Mouse (Mus musculus): ENCODE data around the gene Mcoln2. TPM values are rescaled to one million over a fixed set of nuclear protein-coding genes. Genes with fewer than 3 reads are reported as not detected.

Gene Mcoln2
- 0.18 and 0.44 TPM in 2 replicates for polyA plus RNA-seq (2016; fragmentation: Nextera tagmentation; extraction: Ambion mirVana)

GRCm38 (mm10) chr3:146149156-146150057 is at the start of gene Mcoln2:
TSS of gene Mcoln2 (plus strand) at chr3:146149833.
- WGBS, result 12% methylated on average over 34 of the region's 34 CpGs
- H3K9me3 ChIP-seq, result no peaks in the 10 kb centered on the region
- H3K4me3 ChIP-seq, result peak within 1 kb of the TSS; percentile 65
- peaks cover 45% of the 10 kb centered on the region for H3K27me3 ChIP-seq (ENCODE audit: insufficient read depth, poor library complexity, severe bottlenecking)
- peaks cover 24% of the 10 kb centered on the region for H3K4me1 ChIP-seq
- H3K27ac ChIP-seq, result peak within 1 kb of the TSS; percentile 69
- H3K36me3 ChIP-seq, result no peaks in the 10 kb centered on the region
- DNase-seq (ENCODE audit: low spot score), result no peak

GRCm38 (mm10) chr3:146099925-146100324 is 49.7 kb upstream of the Mcoln2 start:
- no peak overlapping the region for H3K27ac ChIP-seq
- H3K36me3 ChIP-seq, result no peaks in the 10 kb centered on the region
- H3K9me3 ChIP-seq, result no peaks in the 10 kb centered on the region
- no peak overlapping the region for H3K4me3 ChIP-seq
- H3K4me1 ChIP-seq, result no peaks in the 10 kb centered on the region
- no peaks in the 10 kb centered on the region for H3K27me3 ChIP-seq (ENCODE audit: insufficient read depth, poor library complexity, severe bottlenecking)
- DNase-seq (ENCODE audit: low spot score), result no peak

GRCm38 (mm10) chr3:146102049-146102448 is 47.6 kb upstream of the Mcoln2 start:
- Histone ChIP-seq H3K4me1 (peaks cover 2% of the 10 kb centered on the region; the same call in 1 of the 2 replicates), H3K27me3 (ENCODE audit: insufficient read depth, poor library complexity, severe bottlenecking) (no peaks in the 10 kb centered on the region), H3K27ac (no peak overlapping the region), H3K36me3 (no peaks in the 10 kb centered on the region), H3K9me3 (no peaks in the 10 kb centered on the region), H3K4me3 (no peak overlapping the region)
- 55% methylated on average over 6 of the region's 6 CpGs for WGBS
- DNase-seq (ENCODE audit: low spot score), result no peak

GRCm38 (mm10) chr3:146107116-146107849 is 42.4 kb upstream of the Mcoln2 start:
- DNase-seq (ENCODE audit: low spot score), result no peak
- peak overlapping the region; percentile 65 for H3K4me3 ChIP-seq
- no peaks in the 10 kb centered on the region for H3K36me3 ChIP-seq
- no peak overlapping the region for H3K27ac ChIP-seq
- H3K4me1 ChIP-seq, result peaks cover 7% of the 10 kb centered on the region; the same call in 1 of the 2 replicates
- H3K9me3 ChIP-seq, result no peaks in the 10 kb centered on the region
- WGBS, result 6% methylated on average over 18 of the region's 18 CpGs
- peaks cover 1% of the 10 kb centered on the region; the same call in 1 of the 2 replicates for H3K27me3 ChIP-seq (ENCODE audit: insufficient read depth, poor library complexity, severe bottlenecking)

- no peak within 1 kb of the TSS for H3K27ac ChIP-seq
- H3K9me3 ChIP-seq, result no peaks in the 10 kb centered on the region
- WGBS, result 12% methylated on average over 18 of the region's 18 CpGs
- H3K36me3 ChIP-seq, result no peaks in the 10 kb centered on the region
- peak within 1 kb of the TSS; percentile 65 for H3K4me3 ChIP-seq
- peaks cover 8% of the 10 kb centered on the region for H3K27me3 ChIP-seq (ENCODE audit: insufficient read depth, poor library complexity, severe bottlenecking)
- peak; percentile 89 for DNase-seq (ENCODE audit: low spot score)
- H3K4me1 ChIP-seq, result peaks cover 7% of the 10 kb centered on the region; the same call in 1 of the 2 replicates
Observed at GRCm38 (mm10) chr3:146107921-146108571, 41.6 kb upstream of the Mcoln2 start, which contains the start of gene Wdr63. TSS of gene Wdr63 (minus strand) at chr3:146108130.

GRCm38 (mm10) chr3:146108945-146109344 is 40.7 kb upstream of the Mcoln2 start:
- DNase-seq (ENCODE audit: low spot score), result no peak
- H3K4me3 ChIP-seq, result no peak overlapping the region
- WGBS, result 70% methylated on average over 2 of the region's 2 CpGs

GRCm38 (mm10) chr3:146110358-146110757 is 39.3 kb upstream of the Mcoln2 start:
- Histone ChIP-seq H3K36me3 (no peaks in the 10 kb centered on the region), H3K9me3 (no peaks in the 10 kb centered on the region), H3K4me3 (no peak overlapping the region), H3K4me1 (peaks cover 7% of the 10 kb centered on the region; the same call in 1 of the 2 replicates), H3K27me3 (ENCODE audit: insufficient read depth, poor library complexity, severe bottlenecking) (peaks cover 16% of the 10 kb centered on the region), H3K27ac (no peak overlapping the region)
- DNase-seq (ENCODE audit: low spot score), result no peak
- 68% methylated on average over 2 of the region's 2 CpGs for WGBS

More at GRCm38 (mm10) chr3:146108945-146109344, 40.7 kb upstream of the Mcoln2 start:
- H3K4me1 ChIP-seq, result peaks cover 7% of the 10 kb centered on the region; the same call in 1 of the 2 replicates
- no peaks in the 10 kb centered on the region for H3K9me3 ChIP-seq
- peaks cover 11% of the 10 kb centered on the region for H3K27me3 ChIP-seq (ENCODE audit: insufficient read depth, poor library complexity, severe bottlenecking)
- H3K27ac ChIP-seq, result no peak overlapping the region
- no peaks in the 10 kb centered on the region for H3K36me3 ChIP-seq

GRCm38 (mm10) chr3:146110916-146111315 is 38.7 kb upstream of the Mcoln2 start:
- peaks cover 7% of the 10 kb centered on the region; the same call in 1 of the 2 replicates for H3K4me1 ChIP-seq
- no peaks in the 10 kb centered on the region for H3K9me3 ChIP-seq
- no peak for DNase-seq (ENCODE audit: low spot score)
- H3K27ac ChIP-seq, result no peak overlapping the region
- H3K4me3 ChIP-seq, result no peak overlapping the region
- no peaks in the 10 kb centered on the region for H3K36me3 ChIP-seq
- 74% methylated on average over 6 of the region's 6 CpGs for WGBS
- peaks cover 16% of the 10 kb centered on the region for H3K27me3 ChIP-seq (ENCODE audit: insufficient read depth, poor library complexity, severe bottlenecking)

- WGBS, result 7% methylated on average over 35 of the region's 35 CpGs
- no peak for DNase-seq (ENCODE audit: low spot score)
- Histone ChIP-seq H3K27ac (no peak within 1 kb of the TSS), H3K9me3 (no peaks in the 10 kb centered on the region), H3K4me3 (peak within 1 kb of the TSS; percentile 52), H3K36me3 (no peaks in the 10 kb centered on the region), H3K27me3 (ENCODE audit: insufficient read depth, poor library complexity, severe bottlenecking) (peaks cover 54% of the 10 kb centered on the region), H3K4me1 (peaks cover 25% of the 10 kb centered on the region)
Observed at GRCm38 (mm10) chr3:146117258-146117996, 32.2 kb upstream of the Mcoln2 start, which contains the start of gene Mcoln3. TSS of gene Mcoln3 (plus strand) at chr3:146117450.

GRCm38 (mm10) chr3:146117997-146118457 is 31.6 kb upstream of the Mcoln2 start:
- Histone ChIP-seq H3K4me1 (peaks cover 25% of the 10 kb centered on the region), H3K4me3 (peak overlapping the region; percentile 52; the same call in 1 of the 2 replicates), H3K9me3 (no peaks in the 10 kb centered on the region), H3K27me3 (ENCODE audit: insufficient read depth, poor library complexity, severe bottlenecking) (peaks cover 48% of the 10 kb centered on the region), H3K27ac (no peak overlapping the region), H3K36me3 (no peaks in the 10 kb centered on the region)
- DNase-seq (ENCODE audit: low spot score), result no peak
- 43% methylated on average over 9 of the region's 9 CpGs for WGBS

GRCm38 (mm10) chr3:146121310-146122124 is 28.1 kb upstream of the Mcoln2 start:
- H3K4me1 ChIP-seq, result peaks cover 22% of the 10 kb centered on the region
- no peak for DNase-seq (ENCODE audit: low spot score)
- WGBS, result 7% methylated on average over 25 of the region's 25 CpGs
- no peaks in the 10 kb centered on the region for H3K9me3 ChIP-seq
- H3K27me3 ChIP-seq (ENCODE audit: insufficient read depth, poor library complexity, severe bottlenecking), result peaks cover 37% of the 10 kb centered on the region
- H3K36me3 ChIP-seq, result no peaks in the 10 kb centered on the region
- H3K27ac ChIP-seq, result peak overlapping the region; percentile 85
- H3K4me3 ChIP-seq, result peak overlapping the region; percentile 57

All from heart, embryonic 10.5 days (tissue).